Mouse (Mus musculus): ENCODE data around the gene Gm45140. TPM values are rescaled to one million over a fixed set of nuclear protein-coding genes. Genes with fewer than 3 reads are reported as not detected.
A peak's percentile ranks its signal among the peaks of the same experiment; 100 is the strongest.

Gm45140 gene
- polyA plus RNA-seq (2015; fragmentation: Nextera tagmentation; extraction: Ambion mirVana) = 2.3 and 2.5 TPM in 2 replicates

DNA sequence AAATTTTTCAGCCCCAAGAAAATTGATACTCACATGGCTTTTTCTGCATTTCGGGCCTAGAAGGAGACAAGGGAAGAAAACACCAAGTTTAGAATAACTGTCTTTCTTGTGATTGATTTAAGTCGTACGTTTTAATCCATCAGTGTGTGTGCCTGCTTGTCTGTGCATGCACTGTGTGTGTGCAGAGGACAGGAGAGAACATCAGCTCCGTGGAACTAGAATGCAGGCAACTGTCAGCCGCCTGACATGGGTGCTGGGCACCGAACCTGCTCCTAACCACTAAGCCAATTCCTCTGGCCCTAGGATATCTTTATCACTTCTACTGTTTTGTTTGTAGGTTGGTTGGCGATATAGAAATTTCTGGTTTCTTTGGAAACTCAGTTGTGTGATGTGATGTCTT, at the start of gene Gm45140:
TSS of gene Gm45140 (minus strand) at position 101 of the 400 bp plus-strand sequence.
- no peak for DNase-seq (ENCODE audit: low spot score)

- DNase-seq (ENCODE audit: low spot score) = no peak
Observed at GRCm38 (mm10) chr6:87882816-87883215, 47.2 kb upstream of the Gm45140 start.

DNA sequence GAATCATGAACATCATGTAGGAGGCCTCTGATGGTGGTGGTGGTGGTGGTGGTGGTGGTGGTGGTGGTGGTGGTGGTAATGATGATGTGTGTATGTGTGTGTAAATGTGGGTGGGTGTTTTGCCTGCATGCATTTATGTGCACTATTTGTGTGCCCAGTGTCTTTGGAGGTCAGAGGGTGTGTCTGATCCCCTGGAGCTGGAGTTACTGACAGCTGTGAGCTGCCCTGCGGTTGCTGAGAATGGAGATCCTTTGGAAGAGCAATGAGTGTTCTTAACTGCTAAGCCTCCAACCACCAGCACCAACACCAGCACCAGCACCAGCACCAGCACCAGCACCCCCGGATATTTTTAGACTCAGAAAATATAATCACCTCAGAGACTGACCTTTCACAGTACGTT, 46.6 kb upstream of the Gm45140 start:
- DNase-seq (ENCODE audit: low spot score) = no peak

- DNase-seq (ENCODE audit: low spot score) = peak; percentile 52
Observed at GRCm38 (mm10) chr6:87879628-87880027, 44.0 kb upstream of the Gm45140 start.

DNA sequence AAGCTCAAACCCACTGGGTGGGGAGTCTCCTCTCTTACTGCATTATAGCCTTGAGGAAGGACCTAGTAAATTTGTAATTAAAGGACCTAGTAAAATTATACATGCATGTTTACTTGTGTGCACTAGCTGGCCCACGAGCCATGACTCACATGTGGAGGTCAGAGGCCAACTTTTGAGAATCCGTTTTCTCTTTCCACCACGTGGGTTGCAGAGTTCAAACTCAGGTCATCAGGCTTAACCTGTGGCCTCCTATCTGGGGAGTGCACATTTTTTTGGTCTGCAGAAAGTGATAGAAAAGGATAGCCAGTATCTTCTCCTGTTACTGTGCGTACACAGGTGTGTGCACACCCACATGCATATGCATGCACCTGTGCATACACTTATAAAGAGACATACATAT, 43.4 kb upstream of the Gm45140 start:
- no peak for DNase-seq (ENCODE audit: low spot score)

DNA sequence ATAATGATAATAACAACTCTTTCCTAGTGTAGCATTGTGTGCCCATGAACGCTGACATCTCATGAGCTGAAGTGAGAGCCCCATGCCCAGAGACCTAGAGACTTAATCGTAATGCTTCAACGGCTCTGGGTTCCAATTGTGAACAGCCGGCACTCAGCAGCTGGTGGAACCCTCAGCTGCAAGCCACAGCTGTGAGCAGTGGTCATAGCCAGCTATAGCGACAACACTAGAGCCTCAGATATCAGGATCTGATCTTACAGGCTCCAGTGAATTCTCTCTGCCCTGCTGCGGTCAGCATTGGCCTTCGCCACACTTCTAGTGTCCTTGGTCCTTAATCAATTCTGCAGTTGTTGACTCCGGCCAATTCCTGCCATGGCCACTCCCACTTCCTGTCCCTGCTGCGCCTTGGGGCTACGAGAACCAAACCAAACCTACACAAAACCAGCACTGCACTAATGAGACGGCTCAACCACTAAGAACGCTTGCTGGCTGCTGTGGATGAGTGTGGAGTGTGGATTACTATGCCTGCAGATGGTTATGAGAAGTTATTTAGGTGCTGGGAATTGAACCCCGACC, 40.6 kb upstream of the Gm45140 start:
- no peak for DNase-seq (ENCODE audit: low spot score)

GRCm38 (mm10) chr6:87875562-87875961, 40.0 kb upstream of the Gm45140 start:
- DNase-seq (ENCODE audit: low spot score) = no peak

DNA sequence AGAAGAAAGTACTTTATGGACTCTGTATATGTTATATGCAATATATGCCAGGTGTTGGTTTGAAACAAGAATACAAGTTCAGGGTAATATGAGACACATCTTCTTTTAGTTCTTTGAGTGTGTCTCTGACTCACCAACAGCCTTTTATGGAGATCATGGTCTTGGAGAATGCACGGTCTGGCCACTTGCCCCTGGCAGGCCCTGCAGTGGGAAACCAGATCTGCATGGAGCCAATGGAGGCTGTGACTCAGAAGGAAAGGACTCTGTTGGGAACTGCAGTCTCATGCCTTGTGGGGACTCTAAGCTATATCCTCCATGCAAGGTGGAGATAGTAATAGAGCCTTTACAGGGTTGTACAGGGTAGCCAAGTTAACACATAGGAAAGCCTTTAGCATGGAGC, 39.5 kb upstream of the Gm45140 start:
- no peak for DNase-seq (ENCODE audit: low spot score)

DNA sequence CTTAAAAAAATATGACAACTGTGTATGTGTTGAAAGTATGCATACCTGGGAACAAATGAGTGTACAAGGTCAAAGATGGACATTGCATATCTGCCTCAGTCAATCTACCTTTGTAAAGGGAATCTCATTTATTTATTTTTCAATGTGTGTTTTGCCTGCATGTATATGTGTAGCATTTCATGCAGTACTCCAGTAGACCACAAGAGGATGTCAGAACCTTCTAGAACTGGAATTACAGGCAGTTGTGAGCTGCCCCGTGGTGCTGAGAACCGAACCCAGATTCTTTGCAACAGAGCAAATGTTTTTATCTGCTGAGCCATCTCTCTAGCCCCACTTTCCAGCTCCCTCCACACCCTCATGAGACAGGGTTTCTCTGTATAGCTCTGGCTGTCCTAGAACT, 38.4 kb upstream of the Gm45140 start:
- no peak for DNase-seq (ENCODE audit: low spot score)

DNA sequence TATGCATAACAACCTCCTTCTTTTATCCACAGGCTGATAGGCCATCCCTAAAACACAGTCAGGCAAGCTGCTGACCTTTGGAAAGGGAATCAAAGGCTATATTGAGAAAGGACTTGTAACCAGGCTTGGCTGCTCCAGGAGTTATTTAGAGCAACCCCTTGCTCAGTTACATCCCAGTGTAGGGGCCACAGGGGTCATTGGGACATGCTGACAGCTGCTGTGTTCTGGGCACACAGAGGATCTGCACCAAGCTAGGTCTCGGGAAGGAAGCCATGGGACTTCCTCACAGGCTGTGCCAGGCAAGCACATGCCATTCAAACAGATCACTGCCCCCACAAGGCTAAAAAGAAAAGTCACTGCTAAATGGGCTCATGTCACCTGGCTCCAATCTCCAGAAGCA, 37.5 kb upstream of the Gm45140 start:
- DNase-seq (ENCODE audit: low spot score) = no peak

GRCm38 (mm10) chr6:87871240-87871639, 35.6 kb upstream of the Gm45140 start:
- DNase-seq (ENCODE audit: low spot score) = no peak

GRCm38 (mm10) chr6:87870440-87870839, 34.8 kb upstream of the Gm45140 start:
- no peak for DNase-seq (ENCODE audit: low spot score)

DNA sequence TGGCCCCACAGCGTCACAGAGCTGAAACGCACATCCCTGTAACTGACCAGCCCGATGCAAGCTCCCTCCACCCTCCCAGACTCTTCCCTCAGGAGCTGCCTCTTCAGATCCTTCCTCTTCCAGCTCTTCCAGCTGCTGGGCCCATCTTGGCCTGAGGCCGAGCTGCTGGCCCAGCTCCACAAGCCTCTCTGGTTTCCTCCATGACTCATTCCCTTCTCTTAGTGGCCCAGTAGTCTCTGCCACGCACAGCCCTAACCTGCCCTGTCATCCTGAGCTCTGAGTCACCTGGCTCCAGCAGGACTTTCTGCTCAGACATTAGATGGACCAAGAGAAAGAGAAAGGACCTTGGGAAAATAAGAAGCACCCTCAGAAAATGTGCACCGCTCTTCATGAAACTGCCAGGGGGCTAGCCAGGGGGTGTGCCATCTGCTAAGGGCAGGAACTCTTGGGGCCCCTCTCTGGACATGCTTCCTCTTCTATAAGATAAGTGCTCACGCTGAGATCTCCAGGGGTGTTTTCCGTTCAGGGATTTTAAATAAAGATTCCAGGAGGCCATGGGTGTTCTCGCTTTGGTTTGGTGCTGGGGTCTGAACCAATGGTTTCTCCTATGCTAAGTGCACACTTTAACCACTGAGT, 33.4 kb upstream of the Gm45140 start:
- no peak for DNase-seq (ENCODE audit: low spot score)

- DNase-seq (ENCODE audit: low spot score) = no peak
Observed at GRCm38 (mm10) chr6:87867256-87867655, 31.7 kb upstream of the Gm45140 start.

- DNase-seq (ENCODE audit: low spot score) = no peak
Observed at GRCm38 (mm10) chr6:87866211-87866610, 30.6 kb upstream of the Gm45140 start.

- DNase-seq (ENCODE audit: low spot score) = no peak
Observed at GRCm38 (mm10) chr6:87857071-87857470, 21.5 kb upstream of the Gm45140 start.

- DNase-seq (ENCODE audit: low spot score) = no peak
Observed at GRCm38 (mm10) chr6:87853446-87853845, 17.9 kb upstream of the Gm45140 start.

GRCm38 (mm10) chr6:87851871-87852270, 16.3 kb upstream of the Gm45140 start:
- no peak for DNase-seq (ENCODE audit: low spot score)

GRCm38 (mm10) chr6:87850900-87851614, 15.5 kb upstream of the Gm45140 start, which contains the start of gene Cnbp:
Gene Cnbp (minus strand): TSS chr6:87851106.
- peak; percentile 98 for DNase-seq (ENCODE audit: low spot score)

DNA sequence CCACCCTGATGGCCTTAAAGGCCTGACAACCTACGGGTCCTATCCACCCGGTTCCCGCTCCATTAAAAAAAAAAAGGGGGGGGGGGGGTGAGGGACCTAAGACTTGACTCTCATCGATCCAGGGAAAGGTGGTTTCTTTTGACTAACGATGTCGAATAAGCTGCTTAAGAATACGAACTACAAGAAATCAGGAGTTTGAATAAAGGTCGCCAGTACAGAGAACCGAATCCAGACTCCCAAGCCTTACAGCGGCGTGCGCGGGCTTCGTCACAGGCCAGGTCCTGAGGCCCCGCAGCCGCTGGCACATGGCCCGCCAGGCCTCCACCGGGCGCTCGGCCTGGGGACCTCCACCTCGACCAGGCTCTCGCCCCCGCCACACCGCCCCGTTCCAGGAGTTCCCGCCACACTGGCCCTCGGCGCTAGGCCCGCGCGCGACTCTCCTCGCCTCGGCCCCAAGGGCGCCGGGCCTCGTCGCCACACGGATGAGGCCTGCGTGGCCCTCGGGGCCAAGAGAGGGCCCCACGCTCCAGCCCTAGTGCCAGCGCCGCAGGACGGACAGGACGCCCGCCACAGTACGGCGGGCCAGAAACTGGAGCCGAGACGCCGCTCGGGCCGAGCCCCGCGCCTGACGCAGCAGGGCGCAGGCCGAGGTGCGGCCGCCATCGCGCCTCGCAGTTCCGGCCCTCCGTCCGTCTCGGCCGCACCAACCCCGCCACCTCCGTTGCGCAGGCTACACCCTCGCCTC, 14.7 kb upstream of the Gm45140 start:
- peak; percentile 42 for DNase-seq (ENCODE audit: low spot score)

DNA sequence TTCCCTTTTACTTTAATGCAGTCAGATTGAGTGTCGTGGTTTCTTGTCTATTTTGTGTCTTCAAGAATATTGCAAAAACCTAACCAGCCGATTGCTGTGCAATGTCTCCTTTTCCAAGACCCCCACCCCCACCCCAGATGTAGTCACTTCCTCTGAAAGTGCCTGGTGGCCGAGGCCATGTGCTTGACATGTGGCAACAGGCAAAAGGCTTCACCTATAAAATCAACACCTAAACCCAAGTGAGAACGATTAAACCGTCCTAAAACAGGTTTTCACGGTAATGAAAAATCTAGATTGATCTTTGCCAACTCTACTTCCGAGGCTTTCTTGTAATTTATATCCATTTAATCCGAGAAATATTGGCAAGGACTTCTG, 14.2 kb upstream of the Gm45140 start:
- peak; percentile 46 for DNase-seq (ENCODE audit: low spot score)

DNA sequence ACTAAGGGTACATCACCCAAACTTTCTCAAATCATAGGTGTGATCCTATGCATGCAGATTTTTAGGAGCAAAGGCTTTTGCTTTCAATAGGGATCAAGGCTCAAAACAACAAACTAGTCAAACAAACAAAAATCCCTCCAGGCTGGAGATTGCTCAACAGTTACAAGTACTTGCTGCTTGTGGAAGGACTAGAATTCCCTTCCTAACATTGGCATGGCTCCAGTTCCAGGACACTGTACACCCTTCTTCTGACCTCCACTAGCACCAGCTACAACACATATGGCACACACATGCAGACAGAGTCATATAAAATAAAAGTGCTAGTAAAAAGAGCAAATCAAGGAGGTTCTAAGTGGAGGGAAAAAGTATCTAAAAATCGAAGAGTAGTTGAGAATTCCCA, 11.2 kb upstream of the Gm45140 start:
- no peak for DNase-seq (ENCODE audit: low spot score)

All from thymus, postnatal 0 days (tissue).